Mouse (Mus musculus): ENCODE results near the gene Zfp523. TPM values are rescaled to one million over a fixed set of nuclear protein-coding genes. Genes with fewer than 3 reads are reported as not detected.

Zfp523 gene
- polyA plus RNA-seq, 1 experiment from 2014 or later = 25.7 TPM

DNA sequence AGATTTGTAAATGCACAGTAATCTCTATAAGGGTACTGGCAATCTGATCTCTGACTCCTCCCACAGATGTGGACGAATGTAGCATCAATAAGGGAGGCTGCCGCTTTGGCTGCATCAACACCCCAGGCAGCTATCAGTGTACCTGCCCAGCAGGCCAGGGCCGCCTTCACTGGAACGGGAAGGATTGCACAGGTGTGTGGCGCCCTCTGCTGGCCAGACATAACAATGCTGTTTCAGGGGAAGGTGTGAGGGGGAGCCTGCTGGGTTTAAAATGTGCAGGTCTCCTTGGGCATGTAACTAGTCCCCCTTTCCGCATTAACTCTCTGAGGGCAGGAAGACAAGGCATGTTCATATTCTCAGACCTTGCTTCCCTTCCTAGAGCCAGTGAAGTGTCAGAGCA, 13.3 kb upstream of the Zfp523 start:
- H3K4me2 ChIP-seq (replicated peaks) = no peak overlapping the region
- H3K9ac ChIP-seq = no peak overlapping the region
- no peak overlapping the region for H3K27ac ChIP-seq
- ATAC-seq = peak; percentile 62; the same call in 1 of the 2 replicates
- no peaks in the 10 kb centered on the region for H3K36me3 ChIP-seq
- 14% methylated on average over 6 of the region's 6 CpGs for WGBS
- 0 out of 2 replicates have a peak, but pooled peaks cover 3% of the 10 kb centered on the region for H3K27me3 ChIP-seq (replicated peaks)
- H3K4me3 ChIP-seq (replicated peaks) = no peak overlapping the region
- 0 out of 2 replicates have a peak, but pooled peaks cover 6% of the 10 kb centered on the region for H3K4me1 ChIP-seq (replicated peaks)
- no peaks in the 10 kb centered on the region for H3K9me3 ChIP-seq

DNA sequence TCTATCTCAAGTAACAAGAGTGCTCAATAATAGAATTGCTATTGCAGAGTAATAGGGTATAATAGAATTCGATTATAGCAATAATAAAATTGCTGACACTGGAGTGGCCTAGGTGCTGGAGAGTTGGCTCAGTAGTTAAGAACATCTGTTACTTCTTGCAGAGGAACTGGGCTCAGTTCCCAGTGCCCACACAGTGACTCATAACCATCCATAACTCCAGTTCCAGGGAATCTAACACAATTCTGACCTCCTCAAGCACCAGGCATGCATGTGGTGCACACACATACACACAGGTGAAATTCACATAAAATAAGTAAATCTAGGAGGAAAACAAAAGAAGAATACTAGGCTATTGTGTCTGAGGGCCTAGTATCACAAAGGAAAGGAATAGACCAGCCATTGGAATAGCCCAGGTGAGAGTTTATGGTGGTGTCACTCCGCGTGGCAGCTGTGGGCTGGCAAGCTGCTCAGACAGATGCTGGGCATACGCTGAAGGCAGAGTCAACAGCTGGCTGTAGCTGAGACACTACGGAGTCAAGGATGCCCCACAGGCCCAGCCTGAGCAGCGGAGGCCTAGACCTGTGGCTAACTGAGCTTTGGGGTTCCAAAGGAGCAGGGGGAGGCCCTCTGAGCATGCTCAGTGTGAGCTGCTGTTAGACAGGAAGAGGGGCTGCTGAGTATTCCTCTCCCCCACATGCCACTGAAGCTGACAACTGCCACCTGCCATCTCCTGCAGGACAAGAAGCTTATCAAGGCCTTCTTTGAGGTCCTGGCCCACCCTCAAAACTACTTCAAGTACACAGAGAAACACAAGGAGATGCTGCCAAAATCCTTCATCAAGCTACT, 6.2 kb upstream of the Zfp523 start:
- H3K4me3 ChIP-seq (replicated peaks) = no peak overlapping the region
- no peaks in the 10 kb centered on the region for H3K27me3 ChIP-seq (replicated peaks)
- H3K27ac ChIP-seq = no peak overlapping the region
- no peak overlapping the region for H3K9ac ChIP-seq
- 87% methylated on average over 6 of the region's 6 CpGs for WGBS
- no peaks in the 10 kb centered on the region for H3K36me3 ChIP-seq
- peaks cover 25% of the 10 kb centered on the region for H3K4me1 ChIP-seq (replicated peaks)
- no peaks in the 10 kb centered on the region for H3K9me3 ChIP-seq
- no peak for ATAC-seq
- H3K4me2 ChIP-seq (replicated peaks) = no peak overlapping the region

DNA sequence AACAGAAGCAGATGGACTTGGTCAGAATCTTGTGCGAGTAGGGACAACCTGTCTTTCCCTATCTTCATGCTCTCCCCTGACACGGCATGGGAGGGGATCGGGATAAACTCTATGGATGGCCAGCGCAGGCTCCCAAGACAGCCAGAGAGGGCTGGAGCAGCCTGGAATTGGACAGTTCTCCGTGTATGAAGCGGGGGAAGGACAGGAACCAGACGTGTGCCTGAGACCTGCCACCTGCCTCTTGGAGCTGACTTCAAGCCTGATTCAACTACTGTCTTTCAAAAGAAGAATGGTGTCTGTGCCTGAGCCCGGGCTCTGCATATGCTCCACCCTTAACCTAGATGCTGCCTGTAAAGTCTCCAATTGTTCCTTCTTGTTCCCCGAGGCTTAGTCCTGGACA, 4.2 kb upstream of the Zfp523 start:
- H3K4me2 ChIP-seq (replicated peaks) = no peak overlapping the region
- H3K27ac ChIP-seq = no peak overlapping the region
- no peak for ATAC-seq
- peaks cover 32% of the 10 kb centered on the region for H3K4me1 ChIP-seq (replicated peaks)
- H3K27me3 ChIP-seq (replicated peaks) = no peaks in the 10 kb centered on the region
- 38% methylated on average over 9 of the region's 9 CpGs for WGBS
- no peak overlapping the region for H3K4me3 ChIP-seq (replicated peaks)
- H3K9me3 ChIP-seq = no peaks in the 10 kb centered on the region
- H3K36me3 ChIP-seq = no peaks in the 10 kb centered on the region
- no peak overlapping the region for H3K9ac ChIP-seq

DNA sequence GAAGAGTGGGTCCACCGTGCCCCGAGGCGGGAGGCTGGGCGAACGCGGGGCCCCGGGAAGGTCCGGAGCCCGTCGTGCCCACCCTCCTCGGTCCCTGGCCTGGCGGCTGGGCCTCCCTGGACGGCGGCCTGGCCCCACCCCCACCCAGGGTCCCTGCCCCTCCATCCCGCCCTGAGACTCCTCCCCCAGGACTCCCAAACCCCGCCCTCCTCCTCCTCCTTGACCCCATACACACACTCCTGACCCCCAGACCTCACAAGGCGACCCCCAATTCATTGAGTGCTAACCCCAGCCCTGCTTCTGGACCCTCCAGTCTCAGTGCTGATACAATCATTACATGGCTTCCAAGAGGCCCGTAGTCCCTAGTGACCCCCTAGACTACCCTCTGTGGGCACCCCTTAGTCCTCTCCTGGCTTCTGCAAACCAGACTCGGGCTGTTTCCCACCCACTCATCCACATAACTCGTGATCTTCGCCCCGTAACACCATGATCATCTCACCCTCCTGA, 664 bp downstream of the Zfp523 start:
- H3K4me1 ChIP-seq (replicated peaks) = peaks cover 40% of the 10 kb centered on the region
- H3K9ac ChIP-seq = peak overlapping the region; percentile 97
- no peaks in the 10 kb centered on the region for H3K36me3 ChIP-seq
- peak overlapping the region; percentile 91 for H3K4me3 ChIP-seq (replicated peaks)
- no peaks in the 10 kb centered on the region for H3K27me3 ChIP-seq (replicated peaks)
- H3K9me3 ChIP-seq = no peaks in the 10 kb centered on the region
- peak overlapping the region; percentile 81 for H3K4me2 ChIP-seq (replicated peaks)
- H3K27ac ChIP-seq = peak overlapping the region; percentile 92
- peak; percentile 83 for ATAC-seq
- WGBS = 6% methylated on average over 21 of the region's 22 CpGs

DNA sequence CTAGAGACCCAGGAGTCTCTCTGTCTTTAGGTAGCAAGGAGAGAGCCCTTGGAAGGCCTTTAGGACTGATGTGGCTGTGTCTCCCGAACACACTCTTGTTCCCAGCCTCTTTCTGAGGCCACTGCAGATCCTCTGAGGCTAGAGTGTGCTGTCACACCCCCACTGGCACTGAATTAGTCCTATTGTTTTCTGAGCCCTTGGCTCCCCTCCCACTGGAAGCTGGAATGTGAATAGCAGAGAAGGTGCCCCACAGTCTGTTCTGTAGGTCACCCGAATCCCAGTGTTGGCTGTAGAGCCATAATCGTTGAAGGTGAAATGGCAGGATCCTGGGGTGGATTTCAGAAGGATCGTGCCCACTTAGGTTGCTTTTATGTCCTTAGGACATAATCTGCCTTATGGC, 3.4 kb downstream of the Zfp523 start:
- no peak overlapping the region for H3K27ac ChIP-seq
- no peak for ATAC-seq

DNA sequence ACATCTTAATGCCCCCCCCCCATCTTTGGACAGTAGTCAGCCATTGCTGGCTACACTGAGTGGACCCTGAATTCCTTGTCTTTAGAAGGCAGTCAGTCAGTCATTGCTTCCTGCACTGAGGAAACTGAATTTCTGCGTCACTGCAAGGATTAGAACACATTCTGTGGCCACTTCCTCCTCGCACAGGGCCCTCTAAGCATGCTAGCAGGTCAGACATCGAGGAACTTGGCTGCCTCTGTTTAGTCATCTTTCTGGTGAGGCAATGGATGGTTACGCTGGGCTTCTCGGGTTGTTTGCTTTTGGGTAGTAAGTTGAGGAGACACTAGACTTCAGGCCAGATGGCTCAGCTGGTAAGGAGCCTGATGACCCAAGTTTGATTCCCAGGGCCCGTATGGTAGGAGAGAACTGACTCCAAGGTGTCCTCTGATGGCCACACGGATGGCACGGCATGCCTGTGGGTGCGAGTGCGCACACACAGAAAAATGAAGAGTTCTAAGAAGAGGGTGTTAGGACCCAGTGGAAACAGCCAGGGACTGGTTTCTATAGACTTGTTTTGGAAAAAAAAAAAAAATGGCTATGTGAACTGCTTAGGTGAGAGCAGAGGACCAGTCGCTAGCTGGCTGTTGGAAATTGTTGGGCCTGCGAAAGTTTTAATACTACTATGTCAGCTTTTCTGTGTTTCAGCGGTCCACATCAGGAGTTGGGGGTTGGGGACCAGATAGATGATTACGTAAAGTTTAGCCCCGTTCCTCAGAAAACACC, 4.0 kb downstream of the Zfp523 start:
- Histone ChIP-seq H3K4me2 (replicated peaks) (no peak overlapping the region), H3K27ac (no peak overlapping the region), H3K9me3 (no peaks in the 10 kb centered on the region), H3K4me1 (replicated peaks) (peaks cover 31% of the 10 kb centered on the region), H3K36me3 (no peaks in the 10 kb centered on the region), H3K27me3 (replicated peaks) (no peaks in the 10 kb centered on the region), H3K9ac (no peak overlapping the region), H3K4me3 (replicated peaks) (no peak overlapping the region)
- ATAC-seq = no peak
- WGBS = 73% methylated on average over 15 of the region's 15 CpGs

More for the DNA sequence above, 3.4 kb downstream of the Zfp523 start:
- Histone ChIP-seq H3K9ac (no peak overlapping the region; the same call in 1 of the 2 replicates), H3K27me3 (replicated peaks) (no peaks in the 10 kb centered on the region), H3K4me2 (replicated peaks) (0 out of 2 replicates have a peak overlapping the region, but pooled peaks have one; percentile 11), H3K4me1 (replicated peaks) (peaks cover 31% of the 10 kb centered on the region), H3K4me3 (replicated peaks) (no peak overlapping the region), H3K9me3 (no peaks in the 10 kb centered on the region), H3K36me3 (no peaks in the 10 kb centered on the region)
- WGBS = 60% methylated on average over 4 of the region's 4 CpGs

DNA sequence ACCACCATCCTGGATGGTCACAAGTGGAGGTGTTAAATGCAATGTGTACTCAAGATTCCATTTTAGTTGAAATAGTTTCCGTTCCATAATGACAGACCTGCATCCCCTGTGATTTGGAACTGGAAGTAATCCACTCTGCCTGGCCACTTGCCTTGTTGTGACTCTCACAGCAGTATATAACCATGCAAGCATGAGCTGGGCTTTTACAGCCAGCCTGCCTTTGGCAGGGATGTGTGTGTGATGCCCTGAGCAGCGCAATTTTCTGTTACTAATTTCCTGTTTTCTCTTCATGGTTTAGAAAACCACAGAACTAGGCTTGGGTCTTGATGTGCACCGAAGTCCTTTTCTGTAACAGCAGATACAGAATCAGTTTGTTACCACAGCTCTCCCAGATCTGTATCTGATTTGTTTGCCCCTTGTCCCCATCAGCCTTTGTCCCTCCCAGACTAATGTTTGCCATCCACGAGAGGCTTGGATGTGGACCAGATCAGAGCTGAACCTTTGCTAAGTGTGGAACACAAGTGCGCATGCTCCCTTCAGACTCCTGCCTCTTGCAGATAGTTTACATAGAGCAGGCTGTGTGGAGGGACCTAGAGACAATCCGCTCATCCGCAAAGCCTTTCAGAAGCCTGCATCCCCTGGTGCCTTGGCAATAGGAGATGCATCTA, 8.2 kb downstream of the Zfp523 start:
- Histone ChIP-seq H3K9ac (no peak overlapping the region), H3K9me3 (no peaks in the 10 kb centered on the region), H3K27ac (no peak overlapping the region), H3K27me3 (replicated peaks) (no peaks in the 10 kb centered on the region), H3K4me3 (replicated peaks) (no peak overlapping the region), H3K4me2 (replicated peaks) (no peak overlapping the region), H3K36me3 (0 out of 2 replicates have a peak, but pooled peaks cover 4% of the 10 kb centered on the region), H3K4me1 (replicated peaks) (peaks cover 10% of the 10 kb centered on the region)
- no peak for ATAC-seq
- 72% methylated on average over 7 of the region's 7 CpGs for WGBS

DNA sequence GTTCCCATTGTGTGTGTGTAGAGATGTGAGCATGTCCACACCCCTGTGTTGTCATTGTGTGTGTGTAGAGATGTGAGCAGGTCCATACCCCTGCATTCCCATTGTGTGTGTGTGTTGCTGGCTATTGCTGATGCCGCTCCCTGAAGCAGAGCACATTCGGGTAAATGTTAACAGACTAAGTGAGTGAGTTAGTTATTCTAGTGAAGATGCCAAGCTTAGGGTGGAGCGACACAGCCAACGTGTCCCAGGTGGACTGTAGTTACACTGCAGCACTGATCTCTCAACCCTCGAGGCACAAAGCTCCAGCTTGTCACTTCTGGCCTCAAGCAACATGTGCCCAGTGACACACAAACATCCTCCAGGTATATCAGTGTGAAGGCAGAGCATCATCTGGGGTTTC, 11.4 kb downstream of the Zfp523 start:
- no peak for ATAC-seq
- Histone ChIP-seq H3K4me2 (replicated peaks) (no peak overlapping the region), H3K9ac (no peak overlapping the region), H3K27ac (no peak overlapping the region), H3K36me3 (0 out of 2 replicates have a peak, but pooled peaks cover 18% of the 10 kb centered on the region), H3K4me1 (replicated peaks) (no peaks in the 10 kb centered on the region), H3K4me3 (replicated peaks) (no peak overlapping the region), H3K27me3 (replicated peaks) (no peaks in the 10 kb centered on the region), H3K9me3 (no peaks in the 10 kb centered on the region)
- WGBS = 88% methylated on average over 5 of the region's 5 CpGs

DNA sequence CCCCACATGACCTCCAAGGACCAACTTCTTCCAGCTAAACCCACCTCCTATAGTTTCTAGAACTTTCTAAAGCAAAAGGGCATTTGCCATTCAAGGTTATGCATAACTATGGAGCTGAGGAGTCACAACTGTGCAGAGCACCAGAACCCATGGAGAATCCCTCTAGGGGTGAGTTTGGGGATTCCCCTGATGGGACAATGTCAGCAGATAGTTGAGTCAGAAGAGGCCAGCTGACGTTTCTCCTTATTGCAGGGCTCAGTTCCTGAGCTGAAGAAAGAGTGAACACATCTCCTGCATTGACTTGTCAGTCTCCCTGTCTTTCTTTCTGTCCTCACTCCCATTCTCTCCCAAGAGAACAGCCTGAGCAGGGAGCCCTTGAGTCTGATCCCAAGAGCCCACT, 15.8 kb downstream of the Zfp523 start:
- no peaks in the 10 kb centered on the region for H3K9me3 ChIP-seq
- no peaks in the 10 kb centered on the region for H3K4me1 ChIP-seq (replicated peaks)
- H3K27ac ChIP-seq = no peak overlapping the region
- no peak for ATAC-seq
- 62% methylated on average over 1 of the region's 1 CpGs for WGBS
- H3K36me3 ChIP-seq = peaks cover 32% of the 10 kb centered on the region
- H3K27me3 ChIP-seq (replicated peaks) = no peaks in the 10 kb centered on the region
- no peak overlapping the region for H3K4me2 ChIP-seq (replicated peaks)
- no peak overlapping the region for H3K9ac ChIP-seq
- H3K4me3 ChIP-seq (replicated peaks) = no peak overlapping the region

DNA sequence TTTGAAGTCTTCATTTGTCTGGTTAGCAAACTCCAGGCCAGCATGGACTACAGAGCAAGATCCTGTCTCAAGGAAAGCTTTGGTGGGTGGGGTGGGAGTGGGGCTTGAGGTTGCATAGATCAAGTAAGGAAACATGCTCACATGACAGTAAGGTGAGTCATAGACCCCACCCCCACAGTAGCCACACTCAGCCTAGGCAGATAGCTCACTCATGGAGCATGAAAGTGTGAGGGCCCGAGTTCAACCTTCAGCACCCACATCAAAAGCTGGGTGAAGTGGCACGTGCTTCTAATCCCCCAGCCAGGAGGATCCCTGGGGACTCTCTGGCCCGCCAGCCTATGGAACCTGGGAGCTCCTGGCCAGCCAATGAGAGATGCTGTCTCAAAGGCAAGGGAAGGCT, 16.6 kb downstream of the Zfp523 start:
- Histone ChIP-seq H3K4me1 (replicated peaks) (no peaks in the 10 kb centered on the region), H3K27me3 (replicated peaks) (no peaks in the 10 kb centered on the region), H3K9me3 (no peaks in the 10 kb centered on the region), H3K4me2 (replicated peaks) (no peak overlapping the region), H3K36me3 (peaks cover 32% of the 10 kb centered on the region), H3K27ac (no peak overlapping the region), H3K9ac (no peak overlapping the region), H3K4me3 (replicated peaks) (no peak overlapping the region)
- ATAC-seq = no peak
- WGBS = 81% methylated on average over 3 of the region's 3 CpGs

DNA sequence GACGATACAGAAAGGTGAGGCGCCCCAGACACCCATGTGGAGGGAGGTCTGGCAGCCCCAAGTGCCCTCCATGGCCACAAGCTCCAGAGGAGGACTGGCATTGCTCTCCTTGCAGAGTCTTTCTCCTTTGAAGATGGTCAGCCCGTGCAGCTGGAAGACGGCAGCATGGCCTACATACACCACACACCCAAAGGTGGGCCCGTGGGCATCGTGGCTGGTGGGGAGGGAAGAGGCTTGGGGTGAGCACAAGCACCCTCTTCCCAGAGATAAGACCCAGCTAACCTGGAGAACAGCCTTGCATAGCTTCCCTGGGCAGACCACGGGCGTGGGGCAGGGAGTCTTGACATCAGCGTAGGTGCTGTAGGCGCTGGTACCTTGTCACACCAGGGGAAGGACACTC, 18.1 kb downstream of the Zfp523 start:
- H3K36me3 ChIP-seq = peaks cover 33% of the 10 kb centered on the region
- H3K9me3 ChIP-seq = no peaks in the 10 kb centered on the region
- no peak overlapping the region for H3K27ac ChIP-seq
- 93% methylated on average over 10 of the region's 10 CpGs for WGBS
- H3K9ac ChIP-seq = no peak overlapping the region
- H3K4me2 ChIP-seq (replicated peaks) = no peak overlapping the region
- no peak for ATAC-seq
- no peak overlapping the region for H3K4me3 ChIP-seq (replicated peaks)
- H3K4me1 ChIP-seq (replicated peaks) = no peaks in the 10 kb centered on the region
- no peaks in the 10 kb centered on the region for H3K27me3 ChIP-seq (replicated peaks)

DNA sequence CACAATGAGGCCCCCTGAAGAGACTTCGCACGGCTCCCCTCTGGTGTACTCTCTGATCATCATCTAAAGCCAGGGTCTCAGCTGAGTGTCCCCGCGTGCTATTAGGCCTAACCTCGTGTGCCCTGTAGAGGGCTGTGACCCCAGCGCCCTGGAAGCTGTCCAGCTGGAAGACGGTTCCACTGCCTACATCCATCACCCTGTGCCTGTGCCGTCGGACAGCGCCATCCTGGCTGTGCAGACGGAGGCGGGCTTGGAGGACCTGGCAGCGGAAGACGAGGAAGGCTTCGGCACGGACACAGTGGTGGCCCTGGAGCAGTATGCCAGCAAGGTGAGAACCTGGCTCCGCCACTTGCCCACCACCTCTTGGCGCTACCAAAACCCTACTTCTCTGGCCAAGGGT, 20.7 kb downstream of the Zfp523 start:
- H3K36me3 ChIP-seq = peaks cover 34% of the 10 kb centered on the region
- no peak overlapping the region for H3K9ac ChIP-seq
- no peaks in the 10 kb centered on the region for H3K9me3 ChIP-seq
- WGBS = 67% methylated on average over 18 of the region's 18 CpGs
- H3K4me2 ChIP-seq (replicated peaks) = no peak overlapping the region
- H3K4me1 ChIP-seq (replicated peaks) = no peaks in the 10 kb centered on the region
- H3K27ac ChIP-seq = no peak overlapping the region
- no peak overlapping the region for H3K4me3 ChIP-seq (replicated peaks)
- H3K27me3 ChIP-seq (replicated peaks) = no peaks in the 10 kb centered on the region
- ATAC-seq = no peak

All from intestine, embryonic 15.5 days (tissue).